Comparison of ENCODE assay signal across 18 mouse cellular contexts in genomic region chr3:27288301-27288700, GRCm38 (mm10). TPM values are rescaled to one million over a fixed set of nuclear protein-coding genes. Genes with fewer than 3 reads are reported as not detected.
DNase-seq lines count a peak whose midpoint lies in the region; ATAC-seq lines count a peak whose summit lies in the region.
"Had no signal": no experiment of that assay in that cellular context is flagged by ENCODE, and none has a peak within 500 bp of the region (broad histone marks: within the 10 kb centered on the region; RNA-seq: fewer than 3 reads in every experiment).

No protein-coding gene starts in this region.

- H3K4me3 ChIP-seq in heart, embryonic 16.5 days (ENCODE audit: low read length) = no peak overlapping the region
- H3K4me3 ChIP-seq in kidney, embryonic 16.5 days (ENCODE audit: low read length) = no peak overlapping the region
- H3K4me3 ChIP-seq in lung, embryonic 16.5 days (ENCODE audit: low read length) = no peak overlapping the region
- H3K4me3 ChIP-seq: embryonic facial prominence, embryonic 10.5 days; forebrain, embryonic 13.5 days; heart, embryonic 15.5 days; hindbrain, embryonic 12.5 days had no signal

- peaks cover 12% of the 10 kb centered on the region for H3K4me1 ChIP-seq in heart, embryonic 16.5 days (ENCODE audit: control insufficient read depth, insufficient read depth, low read length)
- peaks cover 18% of the 10 kb centered on the region for H3K4me1 ChIP-seq in kidney, embryonic 16.5 days (ENCODE audit: insufficient read depth, low read length)
- peaks cover under 1% of the 10 kb centered on the region; the same call in 1 of the 2 replicates for H3K4me1 ChIP-seq in lung, embryonic 16.5 days (replicated peaks; ENCODE audit: control insufficient read depth, insufficient read depth, low read length)
- H3K4me1 ChIP-seq: hindbrain, embryonic 12.5 days had no signal

- H3K27me3 ChIP-seq in heart, embryonic 16.5 days (ENCODE audit: control insufficient read depth, insufficient read depth, low read length) = no peaks in the 10 kb centered on the region
- H3K27me3 ChIP-seq in kidney, embryonic 16.5 days (ENCODE audit: insufficient read depth, low read length) = no peaks in the 10 kb centered on the region
- H3K27me3 ChIP-seq in lung, embryonic 16.5 days (ENCODE audit: control insufficient read depth, insufficient read depth, low read depth, low read length) = no peaks in the 10 kb centered on the region
- H3K27me3 ChIP-seq: forebrain, embryonic 13.5 days; heart, embryonic 15.5 days; hindbrain, embryonic 12.5 days had no signal

- 56% methylated on average over 2 of the region's 2 CpGs for WGBS in heart, embryonic 16.5 days
- 59% methylated on average over 2 of the region's 2 CpGs for WGBS in kidney, embryonic 16.5 days
- 42% methylated on average over 2 of the region's 2 CpGs for WGBS in lung, embryonic 16.5 days

- no peaks in the 10 kb centered on the region; the same call in 1 of the 2 replicates for H3K9me3 ChIP-seq in heart, embryonic 16.5 days (replicated peaks; ENCODE audit: control insufficient read depth, low read length)
- no peaks in the 10 kb centered on the region for H3K9me3 ChIP-seq in kidney, embryonic 16.5 days (ENCODE audit: low read length)
- H3K9me3 ChIP-seq in lung, embryonic 16.5 days (ENCODE audit: control insufficient read depth, low read length) = no peaks in the 10 kb centered on the region
- H3K9me3 ChIP-seq: embryonic facial prominence, embryonic 10.5 days; forebrain, embryonic 13.5 days; heart, embryonic 15.5 days; hindbrain, embryonic 12.5 days had no signal

- no peaks in the 10 kb centered on the region for H3K36me3 ChIP-seq in heart, embryonic 16.5 days (ENCODE audit: control insufficient read depth, insufficient read depth)
- no peaks in the 10 kb centered on the region for H3K36me3 ChIP-seq in kidney, embryonic 16.5 days (ENCODE audit: insufficient read depth, low read length)
- H3K36me3 ChIP-seq in lung, embryonic 16.5 days (ENCODE audit: control insufficient read depth, insufficient read depth, low read length) = no peaks in the 10 kb centered on the region
- H3K36me3 ChIP-seq: embryonic facial prominence, embryonic 10.5 days; heart, embryonic 15.5 days; hindbrain, embryonic 12.5 days had no signal

- H3K9ac ChIP-seq in heart, embryonic 16.5 days (ENCODE audit: low read length) = no peak overlapping the region
- no peak overlapping the region for H3K9ac ChIP-seq in kidney, embryonic 16.5 days (replicated peaks; ENCODE audit: low read length)
- no peak overlapping the region for H3K9ac ChIP-seq in lung, embryonic 16.5 days (ENCODE audit: low read length)
- H3K9ac ChIP-seq: forebrain, embryonic 13.5 days; forebrain, postnatal 0 days; heart, embryonic 15.5 days; hindbrain, embryonic 12.5 days had no signal

- peak overlapping the region; percentile 39 for H3K27ac ChIP-seq in heart, embryonic 16.5 days (ENCODE audit: low read length)
- H3K27ac ChIP-seq in kidney, embryonic 16.5 days (ENCODE audit: low read length) = peak overlapping the region; percentile 71
- H3K27ac ChIP-seq in lung, embryonic 16.5 days (ENCODE audit: low read length) = peak overlapping the region; percentile 66
- H3K27ac ChIP-seq: embryonic facial prominence, embryonic 10.5 days; forebrain, embryonic 13.5 days; hindbrain, embryonic 12.5 days had no signal

- H3K4me2 ChIP-seq in heart, embryonic 16.5 days (ENCODE audit: low read depth, low read length) = no peak overlapping the region
- no peak overlapping the region for H3K4me2 ChIP-seq in kidney, embryonic 16.5 days (replicated peaks; ENCODE audit: low read depth, low read length)
- no peak overlapping the region for H3K4me2 ChIP-seq in lung, embryonic 16.5 days (ENCODE audit: low read depth, low read length)
- H3K4me2 ChIP-seq: forebrain, embryonic 13.5 days; heart, embryonic 11.5 days; hindbrain, embryonic 12.5 days had no signal

- intact Hi-C loops in heart, postnatal 14 days (cut with DNase I) = no loop called here

- ATAC-seq in heart, embryonic 16.5 days (replicated peaks; ENCODE audit: extremely low read depth, insufficient read depth, low FRiP score) = no peak
- no peak for ATAC-seq in kidney, embryonic 16.5 days (ENCODE audit: low FRiP score, low TSS enrichment)
- ATAC-seq in lung, embryonic 16.5 days (ENCODE audit: low read depth) = no peak
- ATAC-seq: forebrain, embryonic 13.5 days; forebrain, postnatal 0 days; hindbrain, embryonic 16.5 days had no signal

- no peak for DNase-seq in heart, postnatal 14 days
- no peak for DNase-seq in kidney, adult 8-10 months
- DNase-seq in lung, postnatal 14 days = no peak
- no peak for DNase-seq in frontal cortex, postnatal 10 days (ENCODE audit: low spot score in 2 of 2)
- DNase-seq: adrenal gland, postnatal 25 days; cerebellum, adult 2 months; cerebellum, postnatal 10 days; forebrain, postnatal 0 days had no signal

RNA-seq across cellular contexts. Expression of gene Tnfsf10, which starts 28.5 kb away (rescaled TPM):
- 0.84 and 1.00 TPM in 2 replicates for polyA plus RNA-seq in heart, embryonic 16.5 days (2015; fragmentation: Nextera tagmentation; extraction: Ambion mirVana)
- 10 to 100 TPM; 10.9 to 12.3 TPM for total RNA-seq in heart, postnatal 14 days (2021)
- 0.81 and 0.95 TPM in 2 replicates for polyA plus RNA-seq in kidney, embryonic 16.5 days (2015; fragmentation: Nextera tagmentation; extraction: Ambion mirVana)
- polyA plus RNA-seq in lung, embryonic 16.5 days (2015; fragmentation: Nextera tagmentation; extraction: Ambion mirVana) = 3.6 and 4.1 TPM in 2 replicates
- total RNA-seq: ES-E14 had no signal
- polyA plus RNA-seq: embryonic facial prominence, embryonic 10.5 days; heart, embryonic 11.5 days; hindbrain, embryonic 12.5 days had no signal
